Mouse (Mus musculus) stomach, embryonic 14.5 days (tissue): Measurements from ENCODE around the gene Sf3b4. TPM values are rescaled to one million over a fixed set of nuclear protein-coding genes. Genes with fewer than 3 reads are reported as not detected.
"Not testable (repeated sequence)": the region's sequence is repeated elsewhere in the genome, so short reads cannot be mapped to it uniquely, and the experiment has no call there.

Source experiments
- ATAC-seq: fragments of 200-750 bp; cut with Nextera tagmentation; 2 replicates; pipeline ENCODE4 v1.8.0; 2017; ENCODE audit warnings: low read depth, moderate TSS enrichment; ENCODE audit not compliant: insufficient number of reproducible peaks, insufficient read depth, low FRiP score
- H3K27ac ChIP-seq: fragments of 300-500 bp; sonication (generic); 2 replicates; pipeline ENCODE4 v1.5.1; 2014; ENCODE audit warnings: mild to moderate bottlenecking, low read length, moderate library complexity, mixed read lengths
- H3K27me3 ChIP-seq: fragments of 300-500 bp; sonication (generic); 2 replicates; pipeline ENCODE4 v1.6.1; 2014; ENCODE audit warnings: low read length, control low read depth, mixed read lengths; ENCODE audit not compliant: control insufficient read depth, insufficient read depth
- H3K36me3 ChIP-seq: fragments of 300-500 bp; sonication (generic); 2 replicates; pipeline ENCODE4 v1.6.1; 2014; ENCODE audit warnings: mild to moderate bottlenecking, control low read depth, low read length, moderate library complexity, mixed read lengths; ENCODE audit not compliant: control insufficient read depth, insufficient read depth
- H3K4me1 ChIP-seq: fragments of 300-500 bp; sonication (generic); 2 replicates; pipeline ENCODE4 v1.6.1; 2014; ENCODE audit warnings: low read length, control low read depth, mixed read lengths; ENCODE audit not compliant: control insufficient read depth, insufficient read depth
- H3K4me2 ChIP-seq: fragments of 300-500 bp; sonication (generic); replicated peaks from 2 replicates; pipeline ENCODE4 v1.6.1; 2014; ENCODE audit warnings: low read depth, low read length, control low read depth
- H3K4me3 ChIP-seq: fragments of 300-500 bp; sonication (generic); 2 replicates; pipeline ENCODE4 v1.5.1; 2014; ENCODE audit warnings: low read depth, low read length, control low read depth
- H3K9ac ChIP-seq: fragments of 300-500 bp; sonication (generic); replicated peaks from 2 replicates; pipeline ENCODE4 v1.6.1; 2014; ENCODE audit warnings: low read depth, mild to moderate bottlenecking, control low read depth, low read length, moderate library complexity, mixed read lengths
- H3K9me3 ChIP-seq: fragments of 300-500 bp; sonication (generic); 2 replicates; pipeline ENCODE4 v1.6.1; 2016; ENCODE audit warnings: low read depth, low read length, control low read depth; ENCODE audit not compliant: control insufficient read depth
- WGBS: fragments of 180-500 bp; shearing (Covaris S2); extraction: QIAGEN DNeasy Blood & Tissue Kit; methylation state at CpG from one replicate; pipeline ENCODE4 v1.1.7; 2014; 5-methylcytosine and 5-hydroxymethylcytosine counted together
- microRNA-seq: library from miRNA; unstranded; fragments of <30 nt; microRNA quantifications from one replicate; pipeline ENCODE4, GENCODE M21; 2016
- polyA plus RNA-seq: library from polyadenylated mRNA; unstranded; fragments of >200 nt; fragmentation: Nextera tagmentation; extraction: Ambion mirVana; gene quantifications from 2 replicates; pipeline ENCODE4 v1.2.1, GENCODE M21; 2014

The Sf3b4 gene
- polyA plus RNA-seq, 1 experiment from 2014 or later: 166 TPM

GRCm38 (mm10) chr3:96219661-96220130 is 47.6 kb downstream of the Sf3b4 start, which contains the start of the genes Bola1 and Hist2h2ab:
TSS of gene Bola1 (minus strand) at chr3:96219709.
TSS of gene Hist2h2ab (plus strand) at chr3:96219865.
- Histone ChIP-seq H3K4me1 (peaks cover 22% of the 10 kb centered on the region), H3K27me3 (no peaks in the 10 kb centered on the region), H3K9me3 (no peaks in the 10 kb centered on the region), H3K4me3 (peak within 1 kb of the TSS; percentile 46), H3K4me2 (peak within 1 kb of the TSS; percentile 90), H3K9ac (peak within 1 kb of the TSS; percentile 57), H3K27ac (peak within 1 kb of the TSS; percentile 96), H3K36me3 (no peaks in the 10 kb centered on the region)
- peak; percentile 86 for ATAC-seq
- WGBS: under 1% methylated on average over 37 of the region's 37 CpGs

- Histone ChIP-seq H3K4me3 (peak overlapping the region; percentile 46), H3K27ac (peak overlapping the region; percentile 96), H3K4me2 (peak overlapping the region; percentile 90), H3K4me1 (peaks cover 22% of the 10 kb centered on the region), H3K9ac (peak overlapping the region; percentile 57)
- not testable (repeated sequence) for H3K27me3 ChIP-seq, H3K36me3 ChIP-seq, ATAC-seq, H3K9me3 ChIP-seq
- WGBS: under 1% methylated on average over 27 of the region's 47 CpGs
Measured at GRCm38 (mm10) chr3:96220131-96220764, 48.1 kb downstream of the Sf3b4 start.

GRCm38 (mm10) chr3:96220765-96221639 is 48.9 kb downstream of the Sf3b4 start, which contains the start of the genes Hist2h2ac and Hist2h2be:
TSS of gene Hist2h2ac (minus strand) at chr3:96220880.
TSS of gene Hist2h2be (plus strand) at chr3:96221119.
- Histone ChIP-seq H3K9me3 (no peaks in the 10 kb centered on the region), H3K4me1 (peaks cover 22% of the 10 kb centered on the region), H3K4me3 (peak within 1 kb of the TSS; percentile 46), H3K36me3 (no peaks in the 10 kb centered on the region), H3K4me2 (peak within 1 kb of the TSS; percentile 90), H3K9ac (peak within 1 kb of the TSS; percentile 57), H3K27ac (peak within 1 kb of the TSS; percentile 96), H3K27me3 (no peaks in the 10 kb centered on the region)
- WGBS: under 1% methylated on average over 43 of the region's 43 CpGs
- peak; percentile 92 for ATAC-seq

GRCm38 (mm10) chr3:96221640-96222038 is 49.5 kb downstream of the Sf3b4 start:
- Histone ChIP-seq H3K27me3 (no peaks in the 10 kb centered on the region), H3K4me2 (peak overlapping the region; percentile 90), H3K27ac (peak overlapping the region; percentile 96), H3K9me3 (no peaks in the 10 kb centered on the region), H3K4me1 (peaks cover 22% of the 10 kb centered on the region), H3K4me3 (peak overlapping the region; percentile 46), H3K36me3 (no peaks in the 10 kb centered on the region), H3K9ac (peak overlapping the region; percentile 48)
- 22% methylated on average over 9 of the region's 9 CpGs for WGBS
- no peak for ATAC-seq

- Histone ChIP-seq H3K9me3 (no peaks in the 10 kb centered on the region), H3K9ac (no peak overlapping the region), H3K4me3 (no peak overlapping the region), H3K36me3 (no peaks in the 10 kb centered on the region), H3K4me2 (peak overlapping the region; percentile 90; the same call in 1 of the 2 replicates), H3K27me3 (no peaks in the 10 kb centered on the region), H3K4me1 (peaks cover 22% of the 10 kb centered on the region), H3K27ac (no peak overlapping the region)
- 90% methylated on average over 4 of the region's 4 CpGs for WGBS
- no peak for ATAC-seq
Measured at GRCm38 (mm10) chr3:96222774-96223173, 50.6 kb downstream of the Sf3b4 start.

GRCm38 (mm10) chr3:96225421-96225820 is 53.3 kb downstream of the Sf3b4 start:
- 62% methylated on average over 2 of the region's 2 CpGs for WGBS
- Histone ChIP-seq H3K4me3 (no peak overlapping the region), H3K9me3 (no peaks in the 10 kb centered on the region), H3K27me3 (no peaks in the 10 kb centered on the region), H3K27ac (no peak overlapping the region), H3K36me3 (no peaks in the 10 kb centered on the region), H3K9ac (no peak overlapping the region), H3K4me2 (no peak overlapping the region), H3K4me1 (peaks cover 14% of the 10 kb centered on the region)
- no peak for ATAC-seq

Small RNA genes lying within 50 kb of the gene (microRNA-seq; reads per million reads assigned to microRNA genes)
- not detected for gene Gm44492

Other genes with a start within 250 kb of the Sf3b4 start
- 54.2 and 61.7 TPM in 2 replicates for gene Anp32e, start 243.1 kb upstream of the Sf3b4 start, polyA plus RNA-seq
- 31.3 and 36.3 TPM in 2 replicates for gene Plekho1, start 176.3 kb upstream of the Sf3b4 start, polyA plus RNA-seq
- 22.5 and 26.8 TPM in 2 replicates for gene Vps45, start 113.9 kb upstream of the Sf3b4 start, polyA plus RNA-seq
- gene Otud7b, start 67.8 kb upstream of the Sf3b4 start, polyA plus RNA-seq: 13.9 and 16.2 TPM in 2 replicates
- gene Mtmr11, start 10.3 kb upstream of the Sf3b4 start, polyA plus RNA-seq: 20.8 and 24.6 TPM in 2 replicates
- 5.7 and 6.5 TPM in 2 replicates for gene Sv2a, start 8.8 kb downstream of the Sf3b4 start, polyA plus RNA-seq
- 52.7 and 61.3 TPM in 2 replicates for gene Bola1, start 47.4 kb downstream of the Sf3b4 start, polyA plus RNA-seq
- gene Hist2h2ab, start 47.5 kb downstream of the Sf3b4 start, polyA plus RNA-seq: 1.6 and 2.6 TPM in 2 replicates
- gene Hist2h2ac, start 48.5 kb downstream of the Sf3b4 start, polyA plus RNA-seq: 7.6 and 8.8 TPM in 2 replicates
- gene Hist2h2be, start 48.8 kb downstream of the Sf3b4 start, polyA plus RNA-seq: 9.7 and 9.8 TPM in 2 replicates
- gene Hist2h3c2, start 66.8 kb downstream of the Sf3b4 start, polyA plus RNA-seq: 4.9 and 6.2 TPM in 2 replicates
- gene Hist2h2aa2, start 67.9 kb downstream of the Sf3b4 start, polyA plus RNA-seq: 54.1 and 54.7 TPM in 2 replicates
- 12.3 and 17.2 TPM in 2 replicates for gene Hist2h2aa1, start 73.2 kb downstream of the Sf3b4 start, polyA plus RNA-seq
- gene Hist2h3c1, start 74.4 kb downstream of the Sf3b4 start, polyA plus RNA-seq: 1.4 and 3.0 TPM in 2 replicates
- 9.6 and 15.0 TPM in 2 replicates for gene Hist2h4, start 91.0 kb downstream of the Sf3b4 start, polyA plus RNA-seq
- 68.9 and 80.2 TPM in 2 replicates for gene Hist2h3b, start 96.3 kb downstream of the Sf3b4 start, polyA plus RNA-seq
- 20.5 and 23.7 TPM in 2 replicates for gene Hist2h2bb, start 97.4 kb downstream of the Sf3b4 start, polyA plus RNA-seq
- 3.0 and 3.8 TPM in 2 replicates for gene Fcgr1, start 121.6 kb downstream of the Sf3b4 start, polyA plus RNA-seq